Mouse (Mus musculus) heart, embryonic 13.5 days (tissue): ENCODE results near the gene Gm4141. TPM values are rescaled to one million over a fixed set of nuclear protein-coding genes. Genes with fewer than 3 reads are reported as not detected.
"Not testable (repeated sequence)": the region's sequence is repeated elsewhere in the genome, so short reads cannot be mapped to it uniquely, and the experiment has no call there.

ENCODE experiments used
- ATAC-seq: fragments of 200-750 bp; cut with Nextera tagmentation; 2 replicates; pipeline ENCODE4 v1.8.0; 2017; ENCODE audit warnings: moderate TSS enrichment; ENCODE audit not compliant: insufficient number of reproducible peaks, low FRiP score, low TSS enrichment; ENCODE audit errors: extremely low read depth
- H3K27ac ChIP-seq: fragments of 300-500 bp; sonication (generic); replicated peaks from 2 replicates; pipeline ENCODE4 v1.5.1; 2015; ENCODE audit warnings: moderate library complexity, mild to moderate bottlenecking, inconsistent platforms
- H3K27me3 ChIP-seq: fragments of 300-500 bp; sonication (generic); replicated peaks from 2 replicates; pipeline ENCODE4 v1.6.1; 2015; ENCODE audit warnings: mild to moderate bottlenecking, inconsistent platforms
- H3K36me3 ChIP-seq: fragments of 300-500 bp; sonication (generic); 2 replicates; pipeline ENCODE4 v1.6.1; 2015; ENCODE audit warnings: mild to moderate bottlenecking, inconsistent platforms
- H3K4me1 ChIP-seq: fragments of 300-500 bp; sonication (generic); 2 replicates; pipeline ENCODE4 v1.6.1; 2015; ENCODE audit warnings: inconsistent platforms
- H3K4me2 ChIP-seq: fragments of 300-500 bp; sonication (generic); 2 replicates; pipeline ENCODE4 v1.6.1; 2015; ENCODE audit warnings: inconsistent platforms, mild to moderate bottlenecking, moderate library complexity
- H3K4me3 ChIP-seq: fragments of 300-500 bp; sonication (generic); 2 replicates; pipeline ENCODE4 v1.5.1; 2015; ENCODE audit warnings: moderate library complexity, mild to moderate bottlenecking, inconsistent platforms
- H3K9ac ChIP-seq: fragments of 300-500 bp; sonication (generic); 2 replicates; pipeline ENCODE4 v1.6.1; 2015; ENCODE audit warnings: inconsistent platforms, mild to moderate bottlenecking, moderate library complexity
- H3K9me3 ChIP-seq: fragments of 300-500 bp; sonication (generic); 2 replicates; pipeline ENCODE4 v1.6.1; 2016; ENCODE audit warnings: inconsistent platforms
- WGBS: fragments of 180-500 bp; shearing (Covaris S2); methylation state at CpG from one replicate; pipeline ENCODE4 v1.1.7; 2015; ENCODE audit warnings: mixed read lengths; 5-methylcytosine and 5-hydroxymethylcytosine counted together
- polyA plus RNA-seq: library from polyadenylated mRNA; unstranded; fragments of >200 nt; fragmentation: Nextera tagmentation; extraction: Ambion mirVana; gene quantifications from 2 replicates; pipeline ENCODE4 v1.2.1, GENCODE M21; 2015

Gm4141 gene
- polyA plus RNA-seq, result not detected in 2 replicates

DNA sequence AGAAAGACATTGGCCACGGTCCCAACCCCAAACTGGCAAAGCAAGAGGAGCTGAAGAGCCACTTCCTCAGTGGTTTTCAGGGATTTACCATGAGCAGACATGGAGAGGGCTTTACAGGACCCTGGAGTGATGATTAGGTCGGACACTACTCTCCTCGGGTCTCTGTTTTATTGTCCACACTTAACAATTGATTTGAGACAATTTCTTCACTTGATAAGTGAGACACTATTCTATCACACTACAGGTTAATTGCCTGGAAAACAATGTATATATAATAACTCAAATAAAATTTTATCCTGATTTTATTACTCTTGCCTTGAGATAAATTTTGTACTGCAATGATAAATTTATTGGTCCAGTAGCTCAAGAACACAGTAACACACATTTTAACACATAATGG lies at the start of gene Gm4141:
TSS of gene Gm4141 (minus strand) at position 101 of the 400 bp plus-strand sequence.
- ATAC-seq, result not testable (repeated sequence)
- no CpG with 5 or more reads among the region's 3 CpGs for WGBS

GRCm38 (mm10) chr7:20598921-20599320 lies 22.9 kb upstream of the Gm4141 start, which contains the start of gene Gm4513:
Gene Gm4513 (minus strand): TSS chr7:20599021.
- not testable (repeated sequence) for H3K4me3 ChIP-seq, ATAC-seq, H3K27me3 ChIP-seq, H3K9ac ChIP-seq, H3K4me2 ChIP-seq, H3K27ac ChIP-seq, H3K9me3 ChIP-seq, H3K4me1 ChIP-seq, H3K36me3 ChIP-seq
- 66% methylated on average over 3 of the region's 5 CpGs for WGBS

More for the DNA sequence above, at the start of gene Gm4141:
- H3K9ac ChIP-seq, H3K27me3 ChIP-seq, H3K4me2 ChIP-seq, H3K4me1 ChIP-seq, H3K36me3 ChIP-seq, H3K27ac ChIP-seq, H3K4me3 ChIP-seq, H3K9me3 ChIP-seq: not testable (repeated sequence)

- not testable (repeated sequence) for H3K4me1 ChIP-seq, H3K4me3 ChIP-seq, H3K36me3 ChIP-seq, H3K9ac ChIP-seq, H3K9me3 ChIP-seq, H3K27ac ChIP-seq, H3K27me3 ChIP-seq, H3K4me2 ChIP-seq, ATAC-seq
- WGBS, result no CpG with 5 or more reads among the region's 1 CpGs
Measured at GRCm38 (mm10) chr7:20545657-20546056, 30.4 kb downstream of the Gm4141 start, which contains the start of gene Gm5726. Gene Gm5726 (minus strand): TSS chr7:20545757.

DNA sequence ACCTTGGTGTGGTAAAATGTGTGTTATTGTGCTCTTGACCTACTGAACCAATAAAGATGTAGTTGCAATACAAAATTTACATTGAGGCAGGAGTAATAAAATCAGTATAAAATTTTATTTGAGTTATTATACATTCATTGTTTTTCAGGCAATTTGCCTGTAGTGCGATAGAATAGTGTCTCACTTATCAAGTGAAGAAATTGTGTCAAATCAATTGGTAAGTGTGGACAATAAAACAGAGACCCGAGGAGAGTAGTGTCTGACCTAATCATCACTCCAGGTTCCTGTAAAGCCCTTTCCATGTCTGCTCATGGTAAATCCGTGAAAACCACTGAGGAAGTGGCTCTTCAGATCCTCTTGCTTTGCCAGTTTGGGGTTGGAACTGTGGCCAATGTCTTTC lies 42.5 kb downstream of the Gm4141 start, which contains the start of gene Vmn1r104:
TSS of gene Vmn1r104 (plus strand) at position 301 of the 400 bp plus-strand sequence.
- not testable (repeated sequence) for H3K4me1 ChIP-seq, ATAC-seq, H3K9ac ChIP-seq, H3K27me3 ChIP-seq, H3K36me3 ChIP-seq, H3K27ac ChIP-seq, H3K9me3 ChIP-seq, H3K4me2 ChIP-seq, H3K4me3 ChIP-seq
- WGBS, result no CpG with 5 or more reads among the region's 3 CpGs

Other genes starting within 250 kb of the Gm4141 start
- gene Gm4133, start 242.2 kb downstream of the Gm4141 start, polyA plus RNA-seq, result not detected in 2 replicates
- not detected in 2 replicates for gene Gm5728, start 200.8 kb downstream of the Gm4141 start, polyA plus RNA-seq
- not detected in 2 replicates for gene Vmn1r100, start 158.3 kb downstream of the Gm4141 start, polyA plus RNA-seq
- gene Vmn1r101, start 133.6 kb downstream of the Gm4141 start, polyA plus RNA-seq, result not detected in 2 replicates
- not detected in 2 replicates for gene Gm10670, start 101.3 kb downstream of the Gm4141 start, polyA plus RNA-seq
- not detected in 2 replicates for gene Vmn1r103, start 65.7 kb downstream of the Gm4141 start, polyA plus RNA-seq
- gene Vmn1r104, start 42.4 kb downstream of the Gm4141 start, polyA plus RNA-seq, result not detected in 2 replicates
- not detected in 2 replicates for gene Gm5726, start 30.5 kb downstream of the Gm4141 start, polyA plus RNA-seq
- gene Gm4513, start 22.8 kb upstream of the Gm4141 start, polyA plus RNA-seq, result not detected in 2 replicates
- gene Vmn1r107, start 92.7 kb upstream of the Gm4141 start, polyA plus RNA-seq, result not detected in 2 replicates
- gene Vmn1r111, start 127.0 kb upstream of the Gm4141 start, polyA plus RNA-seq, result not detected in 2 replicates
- not detected in 2 replicates for gene Gm10668, start 154.4 kb upstream of the Gm4141 start, polyA plus RNA-seq
- gene Vmn1r112, start 194.9 kb upstream of the Gm4141 start, polyA plus RNA-seq, result not detected in 2 replicates
- gene Vmn1r113, start 211.0 kb upstream of the Gm4141 start, polyA plus RNA-seq, result not detected in 2 replicates
- not detected in 2 replicates for gene Vmn1r114, start 235.9 kb upstream of the Gm4141 start, polyA plus RNA-seq